14 mouse cellular contexts compared by ENCODE assay signal in genomic region chr15:89521951-89522350, GRCm38 (mm10). TPM values are rescaled to one million over a fixed set of nuclear protein-coding genes. Genes with fewer than 3 reads are reported as not detected.
"Had no signal": no experiment of that assay in that cellular context is flagged by ENCODE, and none has a peak within 500 bp of the region (broad histone marks: within the 10 kb centered on the region; RNA-seq: fewer than 3 reads in every experiment).

No protein-coding gene starts in this region.

- H3K4me2 ChIP-seq: limb, embryonic 15.5 days; liver, embryonic 12.5 days; lung, embryonic 14.5 days; midbrain, embryonic 12.5 days had no signal

- ATAC-seq: liver, embryonic 12.5 days had no signal

- H3K9me3 ChIP-seq: limb, embryonic 15.5 days; liver, embryonic 12.5 days; megakaryocyte, embryonic 14.5 days; midbrain, embryonic 12.5 days had no signal

- H3K36me3 ChIP-seq: limb, embryonic 15.5 days; midbrain, embryonic 12.5 days had no signal

- H3K9ac ChIP-seq: limb, embryonic 15.5 days; liver, embryonic 12.5 days; lung, embryonic 14.5 days; midbrain, embryonic 12.5 days had no signal

- H3K4me1 ChIP-seq: liver, embryonic 12.5 days had no signal

- H3K27me3 ChIP-seq: megakaryocyte, embryonic 14.5 days had no signal

- H3K27ac ChIP-seq: limb, embryonic 15.5 days; liver, embryonic 12.5 days; macrophage; midbrain, embryonic 12.5 days had no signal

- H3K4me3 ChIP-seq: limb, embryonic 15.5 days; liver, embryonic 12.5 days; megakaryocyte, embryonic 14.5 days; midbrain, embryonic 12.5 days had no signal

- DNase-seq: kidney, postnatal 14 days; layer of hippocampus, postnatal 36 days; left cerebral cortex, postnatal 4 days; lung, embryonic 14.5 days; lung, postnatal 10 days; right cerebral cortex, postnatal 14 days; thymus, postnatal 4 days had no signal

RNA-seq across cellular contexts. Expression of gene Shank3, which starts 22.5 kb away (rescaled TPM):
- polyA plus RNA-seq: macrophage had no signal

RNA-seq across cellular contexts. Expression of gene Acr, which starts 46.2 kb away (rescaled TPM):
- polyA plus RNA-seq: limb, embryonic 15.5 days; liver, embryonic 12.5 days; liver, embryonic 16.5 days; macrophage; stomach, embryonic 16.5 days had no signal
